Mouse (Mus musculus) small intestine, adult 2 months (tissue): Measurements from ENCODE around the gene Lrrc8c.

Experiments
- CTCF ChIP-seq: fragments of 200-500 bp; IDR thresholded peaks from 2 replicates; pipeline ENCODE4 v1.5.1; 2012; ENCODE audit warnings: low read depth, mild to moderate bottlenecking, control low read depth, inconsistent platforms, low read length, moderate library complexity, mixed read lengths; ENCODE audit not compliant: insufficient replicate concordance, insufficient read length; ENCODE audit errors: extremely low read depth
- POLR2A ChIP-seq: fragments of 200-500 bp; IDR thresholded peaks from 2 replicates; pipeline ENCODE4 v1.6.1; 2012; ENCODE audit warnings: low read depth, mild to moderate bottlenecking, control low read depth, inconsistent platforms, low read length, moderate library complexity

GRCm38 (mm10) chr5:105613002-105613401 lies 93.8 kb downstream of the Lrrc8c start:
- TF ChIP-seq CTCF (no peak), POLR2A (no peak)
